Mouse (Mus musculus) liver, embryonic 12.5 days (tissue): ENCODE measurements at regions not wholly inside any gene's neighbourhood (a gene's known extent, or its start where the extent isn't known, plus 50 kb on each side); places are given as distances from the start of the nearest gene placed in this dataset.
"Not testable (repeated sequence)": the region's sequence is repeated elsewhere in the genome, so short reads cannot be mapped to it uniquely, and the experiment has no call there.

Experiments used
- ATAC-seq: fragments of 200-750 bp; cut with Nextera tagmentation; 2 replicates; pipeline ENCODE4 v1.8.0; 2017; ENCODE audit warnings: moderate number of reproducible peaks, mild to moderate bottlenecking, moderate library complexity
- H3K27ac ChIP-seq: fragments of 300-500 bp; sonication (generic); 2 replicates; pipeline ENCODE4 v1.5.1; 2016; ENCODE audit warnings: mild to moderate bottlenecking
- H3K27me3 ChIP-seq: fragments of 300-500 bp; sonication (generic); replicated peaks from 2 replicates; pipeline ENCODE4 v1.6.1; 2016; ENCODE audit warnings: mild to moderate bottlenecking, moderate library complexity
- H3K36me3 ChIP-seq: fragments of 300-500 bp; sonication (generic); 2 replicates; pipeline ENCODE4 v1.6.1; 2016; ENCODE audit warnings: mild to moderate bottlenecking, moderate library complexity
- H3K4me1 ChIP-seq: fragments of 300-500 bp; sonication (generic); 2 replicates; pipeline ENCODE4 v1.6.1; 2016
- H3K4me2 ChIP-seq: fragments of 300-500 bp; sonication (generic); 2 replicates; pipeline ENCODE4 v1.6.1; 2016; ENCODE audit warnings: mild to moderate bottlenecking, moderate library complexity
- H3K4me3 ChIP-seq: fragments of 300-500 bp; sonication (generic); 2 replicates; pipeline ENCODE4 v1.5.1; 2016; ENCODE audit warnings: mild to moderate bottlenecking, moderate library complexity
- H3K9ac ChIP-seq: fragments of 300-500 bp; sonication (generic); 2 replicates; pipeline ENCODE4 v1.6.1; 2016; ENCODE audit warnings: mild to moderate bottlenecking, moderate library complexity
- H3K9me3 ChIP-seq: fragments of 300-500 bp; sonication (generic); replicated peaks from 2 replicates; pipeline ENCODE4 v1.6.1; 2016; ENCODE audit warnings: mild to moderate bottlenecking, moderate library complexity
- WGBS: fragments of 180-500 bp; shearing (Covaris S2); methylation state at CpG from one replicate; pipeline ENCODE4 v1.1.7; 2016; ENCODE audit not compliant: insufficient replicate concordance; 5-methylcytosine and 5-hydroxymethylcytosine counted together

DNA sequence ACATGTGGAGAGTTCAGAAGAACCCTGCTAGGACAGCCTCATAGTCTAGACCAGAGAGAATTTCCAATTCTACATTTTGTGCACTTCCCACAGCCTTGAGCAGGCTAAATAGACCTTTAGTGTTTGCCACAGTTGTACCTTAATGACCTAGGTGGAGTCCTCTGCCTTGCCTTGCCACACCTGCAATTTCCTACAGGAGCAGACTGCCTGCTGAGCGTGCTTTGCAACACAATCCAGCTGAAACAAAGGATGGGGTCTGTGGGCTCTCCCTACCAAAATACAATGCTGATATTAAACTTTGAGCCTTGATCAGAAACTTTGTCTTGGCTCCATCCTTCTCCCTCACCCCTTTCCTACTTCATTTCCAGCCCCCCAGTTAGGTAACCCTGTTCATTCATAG, 326.0 kb upstream of the Snx7 start:
- Histone ChIP-seq H3K4me1 (no peaks in the 10 kb centered on the region), H3K27me3 (no peaks in the 10 kb centered on the region), H3K36me3 (no peaks in the 10 kb centered on the region), H3K27ac (no peak overlapping the region), H3K9me3 (no peaks in the 10 kb centered on the region), H3K4me2 (no peak overlapping the region), H3K9ac (no peak overlapping the region), H3K4me3 (no peak overlapping the region)
- WGBS = 41% methylated on average over 1 of the region's 1 CpGs
- ATAC-seq = no peak

DNA sequence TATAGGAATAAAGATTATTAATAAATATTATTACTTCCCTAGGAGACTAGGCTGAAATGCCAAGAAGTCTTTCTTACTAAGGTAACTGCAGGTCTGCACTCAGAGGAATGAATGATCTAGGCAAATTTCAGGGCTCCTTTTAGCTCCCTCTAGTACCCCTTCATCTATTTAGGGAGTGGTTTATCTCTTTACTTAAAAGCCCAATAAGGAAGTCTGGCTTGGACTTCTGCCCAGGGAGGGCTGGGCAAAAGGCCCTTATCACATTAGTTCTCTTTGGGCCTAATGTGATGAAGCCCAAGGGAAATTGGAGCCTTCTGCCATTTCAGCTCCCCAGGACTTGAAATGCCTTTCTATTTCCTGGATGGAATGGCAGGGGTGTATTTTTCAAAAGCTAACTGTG, 320.6 kb upstream of the Snx7 start:
- no peak for ATAC-seq
- Histone ChIP-seq H3K36me3 (no peaks in the 10 kb centered on the region), H3K27ac (no peak overlapping the region), H3K4me1 (no peaks in the 10 kb centered on the region), H3K27me3 (no peaks in the 10 kb centered on the region), H3K9ac (no peak overlapping the region), H3K9me3 (no peaks in the 10 kb centered on the region), H3K4me3 (no peak overlapping the region), H3K4me2 (no peak overlapping the region)

DNA sequence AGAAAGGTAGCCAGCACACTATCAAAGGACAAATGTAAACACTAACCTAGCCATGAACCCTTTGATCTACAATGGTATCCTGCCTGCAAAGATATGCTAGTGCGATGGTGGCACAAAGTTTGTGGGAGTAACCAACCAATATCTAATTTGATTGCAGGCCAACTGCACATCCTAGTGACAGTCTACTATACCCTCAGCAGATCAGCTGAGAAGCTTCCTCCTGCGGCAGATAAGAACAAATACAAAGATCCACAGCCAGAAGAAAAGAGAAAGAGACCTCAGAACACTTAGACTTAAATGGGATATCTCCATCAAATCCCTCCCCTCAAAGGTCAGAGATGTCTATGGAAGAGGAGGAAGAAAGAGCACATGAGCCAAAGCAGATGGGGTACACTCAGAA, 308.7 kb upstream of the Snx7 start:
- Histone ChIP-seq H3K4me2 (no peak overlapping the region), H3K27me3 (no peaks in the 10 kb centered on the region), H3K27ac (no peak overlapping the region), H3K4me1 (no peaks in the 10 kb centered on the region), H3K9me3 (no peaks in the 10 kb centered on the region), H3K4me3 (no peak overlapping the region), H3K9ac (no peak overlapping the region), H3K36me3 (no peaks in the 10 kb centered on the region)
- no peak for ATAC-seq
- WGBS = 69% methylated on average over 2 of the region's 2 CpGs

DNA sequence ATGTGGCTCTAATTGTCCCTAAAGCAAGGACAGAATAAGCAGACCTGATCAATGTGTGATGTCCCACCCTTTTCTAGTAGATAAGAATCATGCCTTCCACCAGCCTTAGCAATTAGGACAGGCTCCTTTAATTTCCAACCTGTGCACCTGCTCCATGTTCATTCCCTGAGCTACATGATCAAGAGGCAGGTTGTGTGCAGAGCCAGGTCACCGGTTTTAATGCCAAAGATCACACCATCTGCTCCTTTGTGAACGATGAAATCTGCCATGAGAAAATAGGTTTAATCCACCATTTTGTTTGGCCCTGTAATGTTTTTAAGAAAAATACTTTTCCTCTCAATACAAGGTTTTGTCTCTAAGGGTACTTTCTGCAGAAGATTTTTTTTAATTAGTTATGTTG, 294.2 kb upstream of the Snx7 start:
- WGBS = 61% methylated on average over 2 of the region's 2 CpGs
- Histone ChIP-seq H3K36me3 (no peaks in the 10 kb centered on the region), H3K4me3 (no peak overlapping the region), H3K9ac (no peak overlapping the region), H3K4me1 (no peaks in the 10 kb centered on the region), H3K9me3 (no peaks in the 10 kb centered on the region), H3K4me2 (no peak overlapping the region), H3K27me3 (no peaks in the 10 kb centered on the region), H3K27ac (no peak overlapping the region)
- ATAC-seq = no peak

DNA sequence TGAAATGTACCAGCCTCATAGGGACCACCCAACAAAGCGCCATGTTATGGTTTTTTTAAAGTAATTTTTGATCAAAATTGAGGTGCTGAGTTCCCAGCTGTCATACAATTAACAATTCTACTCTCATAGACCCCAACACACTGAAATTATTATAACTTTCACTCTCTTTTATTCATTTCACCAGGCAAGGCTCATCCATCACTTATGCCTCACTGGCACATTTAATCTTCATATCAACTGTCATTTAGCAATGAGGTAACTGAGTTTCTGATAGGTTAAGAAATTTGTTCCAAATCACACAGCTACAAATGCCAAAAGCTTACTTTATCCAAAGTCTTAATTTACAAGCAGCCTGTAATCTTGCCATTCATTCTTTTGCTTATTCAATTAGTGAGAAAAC, 276.1 kb upstream of the Snx7 start:
- no peaks in the 10 kb centered on the region for H3K36me3 ChIP-seq
- H3K4me3 ChIP-seq = no peak overlapping the region
- no peak for ATAC-seq
- WGBS = 68% methylated on average over 1 of the region's 1 CpGs
- H3K4me2 ChIP-seq = no peak overlapping the region
- H3K9ac ChIP-seq = no peak overlapping the region
- no peaks in the 10 kb centered on the region for H3K27me3 ChIP-seq
- no peak overlapping the region for H3K27ac ChIP-seq
- no peaks in the 10 kb centered on the region for H3K4me1 ChIP-seq
- H3K9me3 ChIP-seq = no peaks in the 10 kb centered on the region

DNA sequence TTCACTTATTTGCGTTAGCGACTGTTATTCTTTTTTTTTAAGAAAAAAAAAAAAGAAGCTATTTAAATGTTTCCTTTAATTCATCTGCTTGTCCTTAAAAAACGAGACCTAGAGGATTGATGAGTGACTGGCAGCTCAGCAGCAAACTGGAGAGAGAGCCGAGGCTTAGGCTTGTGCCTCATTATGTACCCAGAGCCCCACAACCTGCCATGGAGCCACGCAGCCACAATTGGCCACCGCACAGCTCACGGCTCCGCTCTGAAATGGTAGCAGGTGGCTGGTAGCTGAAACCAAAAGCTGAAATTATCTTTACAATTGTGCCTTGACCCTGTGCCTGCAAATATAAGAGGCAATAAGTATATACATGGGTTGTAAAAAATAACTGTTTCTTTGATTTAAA, 273.0 kb upstream of the Snx7 start:
- Histone ChIP-seq H3K4me3 (no peak overlapping the region), H3K27ac (no peak overlapping the region), H3K36me3 (no peaks in the 10 kb centered on the region), H3K27me3 (no peaks in the 10 kb centered on the region), H3K4me1 (no peaks in the 10 kb centered on the region), H3K4me2 (no peak overlapping the region), H3K9ac (no peak overlapping the region), H3K9me3 (no peaks in the 10 kb centered on the region)
- 77% methylated on average over 8 of the region's 8 CpGs for WGBS
- ATAC-seq = no peak

DNA sequence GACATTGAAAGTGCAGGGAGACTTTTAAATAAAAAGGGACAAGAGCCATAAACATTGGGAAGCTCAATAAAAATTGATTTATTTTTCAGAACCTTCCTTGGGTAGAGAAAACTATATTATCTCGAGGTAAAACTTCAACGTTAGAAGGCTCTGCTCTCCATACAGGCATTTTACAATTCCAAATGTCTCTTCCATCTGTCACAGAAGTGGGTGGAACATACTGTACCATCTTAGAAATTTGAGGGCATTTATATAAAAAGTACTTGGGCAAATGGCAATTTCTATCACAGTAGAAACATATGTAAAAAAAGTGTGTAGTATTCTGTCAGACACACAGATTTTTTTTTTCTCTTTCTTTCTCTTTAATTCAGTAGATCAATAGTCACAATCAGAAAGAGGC, 271.4 kb upstream of the Snx7 start:
- Histone ChIP-seq H3K9ac (no peak overlapping the region), H3K27ac (no peak overlapping the region), H3K36me3 (no peaks in the 10 kb centered on the region), H3K4me2 (no peak overlapping the region), H3K27me3 (no peaks in the 10 kb centered on the region), H3K9me3 (no peaks in the 10 kb centered on the region), H3K4me3 (no peak overlapping the region), H3K4me1 (no peaks in the 10 kb centered on the region)
- 67% methylated on average over 2 of the region's 2 CpGs for WGBS
- no peak for ATAC-seq

DNA sequence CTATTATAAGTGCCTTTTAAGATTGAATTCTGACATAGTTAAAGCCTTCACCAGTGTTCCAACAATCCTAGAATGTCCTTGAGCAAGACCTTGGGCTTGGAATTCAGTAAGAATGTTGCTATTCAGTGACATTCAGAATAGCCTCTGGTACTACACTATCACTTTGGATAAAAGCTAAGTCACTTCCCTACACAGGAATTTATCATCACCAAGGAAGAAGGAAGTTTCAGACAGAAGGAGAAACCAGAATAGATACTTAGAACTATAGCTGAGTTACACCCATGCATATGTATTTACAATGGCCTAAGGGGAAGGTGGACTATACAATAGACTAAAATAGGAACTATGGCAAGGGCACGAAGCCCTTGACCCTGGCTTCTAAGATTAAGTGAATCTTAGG, 259.6 kb upstream of the Snx7 start:
- not testable (repeated sequence) for H3K27ac ChIP-seq, H3K36me3 ChIP-seq, H3K27me3 ChIP-seq, H3K9me3 ChIP-seq, H3K4me3 ChIP-seq, H3K4me2 ChIP-seq, ATAC-seq, H3K4me1 ChIP-seq, H3K9ac ChIP-seq
- WGBS = 60% methylated on average over 1 of the region's 1 CpGs

DNA sequence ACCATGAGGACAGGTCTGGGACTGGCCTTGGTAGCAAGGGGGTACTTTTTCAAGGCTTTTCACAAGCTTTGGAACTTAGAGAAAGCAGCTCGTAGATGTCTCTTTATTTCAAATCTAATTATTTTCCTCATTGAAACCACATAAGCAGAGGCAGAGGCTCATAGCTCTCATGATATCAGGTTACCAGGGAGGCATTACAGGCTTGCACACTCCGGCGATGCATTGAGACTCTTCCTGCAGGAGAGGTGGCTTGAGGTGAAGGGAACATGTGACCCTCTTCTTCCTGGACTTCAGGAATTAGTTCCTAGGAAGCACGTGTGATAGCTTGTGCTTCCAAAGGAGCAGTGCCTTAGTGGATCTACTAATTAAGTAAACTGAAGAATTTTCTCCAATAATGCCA, 233.9 kb upstream of the Snx7 start:
- no peak for ATAC-seq
- no peaks in the 10 kb centered on the region for H3K36me3 ChIP-seq
- H3K9me3 ChIP-seq = no peaks in the 10 kb centered on the region
- H3K4me3 ChIP-seq = no peak overlapping the region
- WGBS = 64% methylated on average over 4 of the region's 4 CpGs
- H3K9ac ChIP-seq = no peak overlapping the region
- no peaks in the 10 kb centered on the region for H3K4me1 ChIP-seq
- H3K27ac ChIP-seq = no peak overlapping the region
- H3K4me2 ChIP-seq = no peak overlapping the region
- no peaks in the 10 kb centered on the region for H3K27me3 ChIP-seq

DNA sequence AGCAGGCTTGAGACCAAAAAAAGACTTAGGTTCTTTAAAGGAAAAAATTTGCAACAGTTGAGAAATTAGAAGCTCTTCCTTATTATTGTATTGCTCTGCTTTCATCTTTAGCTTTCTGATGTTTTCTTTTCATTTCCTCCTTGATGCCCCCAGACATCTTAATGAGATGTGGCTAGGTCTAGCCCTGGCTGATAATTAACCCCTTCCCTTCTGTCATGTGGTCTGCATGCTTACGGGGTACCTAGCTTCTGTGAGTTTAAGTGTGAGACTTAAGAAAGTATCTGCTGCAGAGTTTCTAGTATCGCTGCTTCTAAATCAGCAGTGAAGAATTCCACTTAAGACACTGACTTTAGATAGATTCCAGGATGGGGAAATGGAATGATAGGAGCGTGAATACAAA, 215.8 kb upstream of the Snx7 start:
- H3K36me3 ChIP-seq = no peaks in the 10 kb centered on the region

DNA sequence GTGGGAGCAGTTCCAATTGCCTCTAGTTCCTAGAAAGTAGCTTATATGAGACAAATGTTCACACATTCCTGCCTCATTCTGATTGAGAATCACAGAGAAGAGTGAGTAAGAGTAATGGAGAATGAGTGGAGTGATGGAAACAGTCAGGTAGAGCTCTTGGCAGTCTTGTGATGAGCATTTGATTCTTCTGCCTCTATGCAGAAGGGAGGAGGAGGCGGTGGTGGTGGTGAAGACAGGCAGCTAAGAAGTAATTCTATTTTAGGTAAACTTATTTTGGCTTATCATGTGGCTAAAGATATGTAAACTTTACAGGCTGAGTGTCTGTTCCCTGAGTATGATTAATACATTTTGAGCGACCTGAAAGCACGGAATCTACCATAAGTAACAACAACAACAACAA, 203.6 kb upstream of the Snx7 start:
- no peaks in the 10 kb centered on the region for H3K4me1 ChIP-seq
- no peaks in the 10 kb centered on the region for H3K36me3 ChIP-seq
- 59% methylated on average over 3 of the region's 3 CpGs for WGBS
- no peaks in the 10 kb centered on the region for H3K27me3 ChIP-seq
- no peak overlapping the region for H3K27ac ChIP-seq
- no peak overlapping the region for H3K4me3 ChIP-seq
- ATAC-seq = no peak
- no peak overlapping the region for H3K4me2 ChIP-seq
- no peaks in the 10 kb centered on the region for H3K9me3 ChIP-seq
- no peak overlapping the region for H3K9ac ChIP-seq

More for the DNA sequence above, 215.8 kb upstream of the Snx7 start:
- Histone ChIP-seq H3K4me2 (no peak overlapping the region), H3K27me3 (no peaks in the 10 kb centered on the region), H3K4me1 (no peaks in the 10 kb centered on the region), H3K9me3 (no peaks in the 10 kb centered on the region), H3K27ac (no peak overlapping the region), H3K9ac (no peak overlapping the region), H3K4me3 (no peak overlapping the region)
- WGBS = 62% methylated on average over 3 of the region's 3 CpGs
- no peak for ATAC-seq

DNA sequence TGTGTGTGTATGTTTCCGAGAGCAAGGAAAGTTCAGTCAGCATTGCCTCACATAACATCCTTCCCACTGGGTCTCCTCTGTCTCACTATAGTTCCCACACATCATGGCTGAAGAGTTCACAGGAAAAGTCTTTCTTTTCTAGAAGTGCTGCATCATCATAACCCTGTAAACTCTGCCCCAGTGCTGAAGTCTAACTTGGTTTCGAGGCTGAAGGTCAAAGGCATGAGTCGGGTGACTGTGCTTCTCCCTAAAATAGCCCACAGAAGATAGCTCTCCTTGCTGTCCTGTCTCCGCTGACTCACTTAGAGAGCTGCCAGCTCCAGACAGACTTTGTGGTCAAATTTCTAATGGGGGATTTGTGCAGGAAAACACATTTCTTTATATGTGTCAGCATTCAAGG, 201.4 kb upstream of the Snx7 start:
- WGBS = 37% methylated on average over 4 of the region's 4 CpGs
- Histone ChIP-seq H3K27me3 (no peaks in the 10 kb centered on the region), H3K9me3 (no peaks in the 10 kb centered on the region), H3K9ac (no peak overlapping the region), H3K4me3 (no peak overlapping the region), H3K4me1 (no peaks in the 10 kb centered on the region), H3K4me2 (no peak overlapping the region), H3K36me3 (no peaks in the 10 kb centered on the region), H3K27ac (no peak overlapping the region)
- ATAC-seq = peak; percentile 62

DNA sequence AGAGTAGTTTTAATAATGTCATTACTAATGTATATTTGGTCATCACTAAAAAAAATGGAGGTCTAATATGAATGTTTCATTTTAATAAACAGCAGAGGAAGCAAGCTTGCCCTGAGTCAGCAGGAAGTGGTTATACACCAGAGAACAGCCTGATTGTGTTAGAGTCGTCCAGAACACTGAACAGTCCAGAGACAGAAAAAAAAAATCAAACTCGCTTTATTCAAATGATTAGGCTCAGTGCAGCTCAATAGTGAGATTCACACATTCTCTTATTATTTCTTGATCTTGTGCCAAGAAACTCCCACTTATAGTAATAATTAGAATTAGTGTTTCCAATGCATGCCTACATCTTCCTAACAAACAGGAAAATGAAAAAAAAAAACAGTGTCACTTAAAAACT, 194.9 kb upstream of the Snx7 start:
- no peak for ATAC-seq

More for the DNA sequence above, 194.9 kb upstream of the Snx7 start:
- H3K4me1 ChIP-seq = no peaks in the 10 kb centered on the region
- no peak overlapping the region for H3K4me2 ChIP-seq
- no peaks in the 10 kb centered on the region for H3K36me3 ChIP-seq
- H3K9ac ChIP-seq = no peak overlapping the region
- H3K27me3 ChIP-seq = no peaks in the 10 kb centered on the region
- WGBS = 39% methylated on average over 2 of the region's 2 CpGs
- H3K9me3 ChIP-seq = no peaks in the 10 kb centered on the region
- H3K4me3 ChIP-seq = no peak overlapping the region
- no peak overlapping the region for H3K27ac ChIP-seq
